17 mouse cellular contexts compared by ENCODE assay signal in genomic region chr5:25668306-25668705, GRCm38 (mm10).
"Had no signal": no experiment of that assay in that cellular context is flagged by ENCODE, and none has a peak within 500 bp of the region (broad histone marks: within the 10 kb centered on the region; RNA-seq: fewer than 3 reads in every experiment).

No protein-coding gene starts in this region.

- H3K9me3 ChIP-seq: liver, embryonic 13.5 days; midbrain, embryonic 12.5 days; midbrain, embryonic 15.5 days; neural tube, embryonic 13.5 days; stomach, embryonic 15.5 days had no signal

- H3K4me3 ChIP-seq: liver, embryonic 13.5 days; midbrain, embryonic 12.5 days; midbrain, embryonic 15.5 days; myocyte; neural tube, embryonic 13.5 days; stomach, embryonic 15.5 days had no signal

- H3K27ac ChIP-seq: liver, embryonic 13.5 days; midbrain, embryonic 12.5 days; midbrain, embryonic 15.5 days; neural tube, embryonic 13.5 days; stomach, embryonic 15.5 days had no signal

- H3K4me1 ChIP-seq: liver, embryonic 13.5 days had no signal

- H3K36me3 ChIP-seq: liver, embryonic 13.5 days; midbrain, embryonic 12.5 days; midbrain, embryonic 15.5 days; neural tube, embryonic 13.5 days; stomach, embryonic 15.5 days had no signal

- H3K4me2 ChIP-seq: liver, embryonic 13.5 days; midbrain, embryonic 12.5 days; midbrain, embryonic 15.5 days; neural tube, embryonic 13.5 days; stomach, embryonic 15.5 days had no signal

- ATAC-seq: midbrain, embryonic 15.5 days had no signal

- H3K9ac ChIP-seq: liver, embryonic 13.5 days; midbrain, embryonic 12.5 days; midbrain, embryonic 15.5 days; neural tube, embryonic 13.5 days; stomach, embryonic 15.5 days had no signal

- DNase-seq: kidney, adult 8-10 months; kidney, postnatal 14 days; kidney, postnatal 4 days; liver, embryonic 13.5 days; lung, adult 2 months; lung, postnatal 14 days; lung, postnatal 4 days; retina, postnatal 1 day; right cerebral cortex, postnatal 25 days; spleen, adult 18-20 months; thymus, adult 18-20 months; thymus, postnatal 36 days had no signal

- H3K27me3 ChIP-seq: liver, embryonic 13.5 days; midbrain, embryonic 12.5 days; midbrain, embryonic 15.5 days; neural tube, embryonic 13.5 days; stomach, embryonic 15.5 days had no signal
